Mouse (Mus musculus): ENCODE data around the gene Wdr48. TPM values are rescaled to one million over a fixed set of nuclear protein-coding genes. Genes with fewer than 3 reads are reported as not detected.

Gene Wdr48
- total RNA-seq, 2 experiments from 2014 or later, result 20.8 to 30.4 TPM

- DNase-seq, result peak; percentile 18 to 23
These were observed 30.5 kb downstream of the Wdr48 start for GRCm38 (mm10) chr9:119925120-119925657.

GRCm38 (mm10) chr9:119925729-119926128 lies 31.1 kb downstream of the Wdr48 start:
- DNase-seq, result no peak

- no peak for DNase-seq
These were observed 31.8 kb downstream of the Wdr48 start for GRCm38 (mm10) chr9:119926497-119926896.

- peak; percentile 22 to 41 for DNase-seq
These were observed 37.7 kb downstream of the Wdr48 start for GRCm38 (mm10) chr9:119932358-119932757.

GRCm38 (mm10) chr9:119933675-119934074 lies 39.0 kb downstream of the Wdr48 start:
- DNase-seq, result no peak

GRCm38 (mm10) chr9:119937005-119937773 lies 42.5 kb downstream of the Wdr48 start, which contains the start of the genes Gorasp1 and Ttc21a:
Gene Gorasp1 (minus strand): TSS chr9:119937565.
Gene Ttc21a (plus strand): TSS chr9:119937606.
- peak; percentile 95 to 98 for DNase-seq

GRCm38 (mm10) chr9:119938496-119938895 lies 43.8 kb downstream of the Wdr48 start:
- no peak for DNase-seq

- no peak for DNase-seq
These were observed 45.0 kb downstream of the Wdr48 start for GRCm38 (mm10) chr9:119939646-119940045.

GRCm38 (mm10) chr9:119941407-119941806 lies 46.7 kb downstream of the Wdr48 start:
- DNase-seq, result no peak

GRCm38 (mm10) chr9:119941861-119942260 lies 47.2 kb downstream of the Wdr48 start:
- DNase-seq, result no peak

GRCm38 (mm10) chr9:119943326-119943725 lies 48.6 kb downstream of the Wdr48 start:
- no peak for DNase-seq

GRCm38 (mm10) chr9:119945173-119945900 lies 50.7 kb downstream of the Wdr48 start:
- no peak for DNase-seq

- no peak for DNase-seq
These were observed 54.1 kb downstream of the Wdr48 start for GRCm38 (mm10) chr9:119948804-119949203.

- no peak for DNase-seq
These were observed 55.8 kb downstream of the Wdr48 start for GRCm38 (mm10) chr9:119950434-119950833.

- DNase-seq, result no peak
These were observed 56.7 kb downstream of the Wdr48 start for GRCm38 (mm10) chr9:119951388-119951787.

GRCm38 (mm10) chr9:119958835-119959234 lies 64.2 kb downstream of the Wdr48 start:
- no peak for DNase-seq

- DNase-seq, result no peak
These were observed 67.5 kb downstream of the Wdr48 start for GRCm38 (mm10) chr9:119962216-119962615.

- DNase-seq, result peak; percentile 83 to 84
These were observed 68.4 kb downstream of the Wdr48 start for GRCm38 (mm10) chr9:119962987-119963667.

- DNase-seq, result peak; percentile 56 to 85
These were observed 69.5 kb downstream of the Wdr48 start for GRCm38 (mm10) chr9:119964206-119964605.

GRCm38 (mm10) chr9:119965186-119965585 lies 70.5 kb downstream of the Wdr48 start:
- no peak for DNase-seq

- DNase-seq, result no peak
These were observed 71.7 kb downstream of the Wdr48 start for GRCm38 (mm10) chr9:119966221-119966910.

GRCm38 (mm10) chr9:119969811-119970210 lies 75.1 kb downstream of the Wdr48 start:
- DNase-seq, result no peak

Measured in heart, adult 18-20 months (tissue).